Comparison of ENCODE assay signal across 11 mouse cellular contexts in the genomic region with DNA sequence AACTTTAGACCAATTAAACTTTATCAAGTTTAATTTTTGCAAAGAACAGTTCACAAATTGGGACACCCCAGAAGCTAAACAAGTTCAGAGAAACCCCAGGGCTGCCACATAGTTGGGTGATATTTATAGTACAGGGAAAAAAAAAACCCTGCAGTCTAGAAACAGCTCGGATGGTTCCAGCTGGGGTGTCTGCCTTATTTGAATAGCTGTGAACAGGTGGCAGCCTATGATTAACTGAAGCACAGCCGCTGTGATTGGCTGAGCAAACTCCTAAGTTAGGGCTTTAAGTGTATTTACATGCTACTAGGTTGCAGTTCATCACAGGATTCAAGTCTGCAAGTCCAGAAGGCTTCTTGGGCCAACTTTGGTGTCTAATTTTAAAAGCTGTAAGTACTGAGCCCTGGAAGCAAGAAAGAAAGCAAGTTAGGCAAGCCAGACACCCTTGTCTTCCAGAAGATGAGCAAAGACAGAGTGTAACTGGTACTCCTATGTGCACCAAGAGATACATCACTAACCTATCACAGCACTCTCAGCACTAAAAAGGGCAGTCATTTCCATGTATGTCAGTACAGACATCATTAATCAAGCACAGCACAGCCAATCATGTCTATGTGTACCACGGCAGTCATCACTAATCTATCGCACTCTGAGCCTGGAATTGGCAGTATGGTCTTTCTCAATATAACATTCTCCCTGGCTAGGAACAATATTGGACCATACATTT. TPM values are rescaled to one million over a fixed set of nuclear protein-coding genes. Genes with fewer than 3 reads are reported as not detected.
DNase-seq lines count a peak whose midpoint lies in the region; ATAC-seq lines count a peak whose summit lies in the region.
"Had no signal": no experiment of that assay in that cellular context is flagged by ENCODE, and none has a peak within 500 bp of the region (broad histone marks: within the 10 kb centered on the region; RNA-seq: fewer than 3 reads in every experiment).

No protein-coding gene starts in this region.

- intact Hi-C loops in left cerebral cortex, postnatal 4 days (cut with DNase I): no loop called here

- no peak for ATAC-seq in erythroid progenitor cell, adult 5-6 weeks (replicated peaks; ENCODE audit: low FRiP score, poor library complexity, severe bottlenecking)

- DNase-seq in left cerebral cortex, adult 11 months (ENCODE audit: low spot score): peak; percentile 62
- no peak for DNase-seq in left cerebral cortex, postnatal 4 days
- peak; percentile 79 to 88 for DNase-seq in frontal cortex, adult 2 months (ENCODE audit: extremely low spot score in 1 of 2, low spot score in 1 of 2)
- DNase-seq in left cerebral cortex, adult 9 months (ENCODE audit: low spot score in 2 of 2): peak; percentile 76 to 79
- peak; percentile 2 for DNase-seq in spleen, adult 12 weeks (ENCODE audit: low spot score)
- no peak for DNase-seq in MN1 (ENCODE audit: low spot score)
- no peak for DNase-seq in adrenal gland, adult 8-10 months
- DNase-seq: adrenal gland, postnatal 36 days; kidney, postnatal 14 days; lung, adult 2 months had no signal

RNA-seq across cellular contexts. Expression of gene Cdh5, which starts 25.9 kb away (rescaled TPM):
- 10 to 100 TPM; 21.8 to 24.4 TPM for total RNA-seq in left cerebral cortex, postnatal 4 days (2021)
- 13.6 and 13.8 TPM in 2 replicates for polyA plus RNA-seq in frontal cortex, adult 2 months (2012; rRNA removed)
- total RNA-seq in erythroid progenitor cell, adult 5-6 weeks (2015; ENCODE audit: low replicate concordance): not detected in 2 replicates
- total RNA-seq in erythroid progenitor cell, adult 5-6 weeks (2017; ENCODE audit: low replicate concordance): not detected in 2 replicates
- 10 to 100 TPM; 35.5 to 62.6 (median 44.2) TPM for total RNA-seq in adrenal gland, adult 8-10 months (2022)

RNA-seq across cellular contexts. Expression of gene Bean1, which starts 42.9 kb away (rescaled TPM):
- total RNA-seq in left cerebral cortex, postnatal 4 days (2021): 10 to 100 TPM; 31.3 to 34.5 TPM
- polyA plus RNA-seq in frontal cortex, adult 2 months (2012; rRNA removed): 21.5 and 22.2 TPM in 2 replicates
- not detected in 2 replicates for total RNA-seq in erythroid progenitor cell, adult 5-6 weeks (2015; ENCODE audit: low replicate concordance)
- not detected in 2 replicates for total RNA-seq in erythroid progenitor cell, adult 5-6 weeks (2017; ENCODE audit: low replicate concordance)
- 10 to 100 TPM in 1 of 4 experiments, 1 to 10 TPM in 3; 3.3 to 10.8 (median 4.8) TPM for total RNA-seq in adrenal gland, adult 8-10 months (2022)

Comparison
In these comparisons a context has a peak if more than half of its experiments do, and no peak if none do; other contexts are left out.
1. DNase-seq: peak in left cerebral cortex, adult 11 months (single experiment), frontal cortex, adult 2 months (2 of 2), left cerebral cortex, adult 9 months (2 of 2) and spleen, adult 12 weeks (single experiment); none in left cerebral cortex, postnatal 4 days (single experiment), MN1 (single experiment) and adrenal gland, adult 8-10 months (single experiment).
2. RNA of gene Cdh5, which starts 25.9 kb away (total RNA-seq): 35.5 to 62.6 TPM in adrenal gland, adult 8-10 months and 21.8 to 24.4 TPM in left cerebral cortex, postnatal 4 days; not detected in erythroid progenitor cell, adult 5-6 weeks; every median in the first group is over 10 times any median in the second.
3. RNA of gene Bean1, which starts 42.9 kb away (total RNA-seq): 31.3 to 34.5 TPM in left cerebral cortex, postnatal 4 days and 3.3 to 10.8 TPM in adrenal gland, adult 8-10 months; not detected in erythroid progenitor cell, adult 5-6 weeks; every median in the first group is over 4 times any median in the second.